Mouse (Mus musculus) cerebellum, postnatal 14 days (tissue): ENCODE results near the gene Raet1e.
"Not testable (repeated sequence)": the region's sequence is repeated elsewhere in the genome, so short reads cannot be mapped to it uniquely, and the experiment has no call there.

Experiments
- DNase-seq, 2 experiments: peaks; one replicate each; pipeline ENCODE4 v3.0.0; 2021; ENCODE audit warnings: mixed read lengths in 2 of 2

Gene Raet1e

DNA sequence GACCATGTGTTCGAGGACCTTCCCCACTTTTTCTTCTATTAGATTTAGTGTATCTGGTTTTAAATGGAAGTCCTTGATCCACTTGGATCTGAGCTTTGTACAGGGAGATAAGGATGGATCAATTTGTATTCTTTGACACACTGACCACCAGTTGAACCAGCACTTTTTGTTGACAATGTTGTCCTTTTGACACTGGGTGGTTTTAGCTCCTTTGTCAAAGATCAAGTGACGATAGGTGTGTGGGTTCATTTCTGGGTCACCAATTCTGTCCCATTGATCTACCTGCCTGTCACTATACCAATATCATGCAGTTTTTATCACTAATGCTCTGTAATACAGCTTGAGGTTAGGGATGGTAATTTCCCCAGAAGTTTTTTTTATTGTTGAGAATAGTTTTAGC, 206.5 kb downstream of the Raet1e start:
- not testable (repeated sequence) for DNase-seq

DNA sequence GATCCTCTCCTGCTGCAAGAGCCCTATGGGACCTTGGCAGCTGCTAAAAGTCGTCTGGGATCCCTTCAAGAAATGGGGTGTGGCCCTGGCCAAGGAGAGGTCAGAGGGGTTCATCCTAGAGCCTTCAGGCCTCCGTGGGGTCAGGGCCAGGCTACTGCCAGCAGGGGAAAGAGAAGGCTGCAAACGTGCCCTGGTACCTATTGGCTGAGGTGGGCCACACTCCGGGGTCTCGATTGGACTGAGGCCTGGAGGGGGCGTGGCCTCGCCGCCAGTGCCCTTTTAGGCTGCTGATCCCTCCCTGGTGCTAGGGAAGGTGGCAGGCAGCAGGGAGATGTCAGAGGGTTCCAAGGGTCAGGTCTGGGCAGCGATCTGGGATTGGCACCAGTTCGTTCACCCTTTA, 222.9 kb downstream of the Raet1e start:
- DNase-seq = not testable (repeated sequence)

DNA sequence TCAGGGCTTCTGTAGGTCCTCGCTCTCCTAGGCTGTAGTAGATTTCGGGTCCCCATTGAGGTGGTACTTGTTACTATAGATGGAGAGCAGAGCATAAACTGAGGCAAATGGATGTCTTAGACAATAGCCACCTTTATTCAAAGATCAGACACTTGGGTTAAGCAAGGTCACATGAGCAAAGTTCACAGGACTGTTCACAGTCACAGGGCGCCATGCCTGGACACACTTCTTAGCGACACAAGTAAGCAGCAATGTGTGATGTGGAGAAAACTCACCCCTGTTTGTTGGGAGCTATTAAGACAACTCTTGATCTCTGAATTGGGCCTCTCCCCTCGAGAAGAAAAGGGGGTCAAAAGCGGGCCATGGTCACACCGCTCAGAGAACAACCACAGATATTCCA, 231.8 kb downstream of the Raet1e start:
- DNase-seq = not testable (repeated sequence)

DNA sequence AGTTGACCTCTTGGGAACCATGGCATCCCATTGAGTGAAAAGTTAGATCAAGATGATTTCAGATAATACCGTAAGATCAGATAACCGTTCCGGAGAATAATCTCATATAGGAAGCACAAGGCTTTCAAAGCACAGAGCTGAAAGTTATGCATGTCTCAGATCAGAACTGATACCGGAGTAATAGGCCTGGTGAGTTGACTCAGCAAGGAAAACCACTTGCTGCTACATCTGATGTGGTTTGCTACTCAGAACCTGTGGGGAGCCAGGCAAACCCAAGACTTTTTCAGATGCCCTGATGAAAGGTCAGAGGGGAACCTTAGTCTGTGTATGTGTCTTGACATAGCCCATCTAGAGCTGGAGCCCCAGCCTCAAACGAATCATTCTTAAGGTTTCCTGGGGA, 233.2 kb downstream of the Raet1e start:
- not testable (repeated sequence) for DNase-seq

DNA sequence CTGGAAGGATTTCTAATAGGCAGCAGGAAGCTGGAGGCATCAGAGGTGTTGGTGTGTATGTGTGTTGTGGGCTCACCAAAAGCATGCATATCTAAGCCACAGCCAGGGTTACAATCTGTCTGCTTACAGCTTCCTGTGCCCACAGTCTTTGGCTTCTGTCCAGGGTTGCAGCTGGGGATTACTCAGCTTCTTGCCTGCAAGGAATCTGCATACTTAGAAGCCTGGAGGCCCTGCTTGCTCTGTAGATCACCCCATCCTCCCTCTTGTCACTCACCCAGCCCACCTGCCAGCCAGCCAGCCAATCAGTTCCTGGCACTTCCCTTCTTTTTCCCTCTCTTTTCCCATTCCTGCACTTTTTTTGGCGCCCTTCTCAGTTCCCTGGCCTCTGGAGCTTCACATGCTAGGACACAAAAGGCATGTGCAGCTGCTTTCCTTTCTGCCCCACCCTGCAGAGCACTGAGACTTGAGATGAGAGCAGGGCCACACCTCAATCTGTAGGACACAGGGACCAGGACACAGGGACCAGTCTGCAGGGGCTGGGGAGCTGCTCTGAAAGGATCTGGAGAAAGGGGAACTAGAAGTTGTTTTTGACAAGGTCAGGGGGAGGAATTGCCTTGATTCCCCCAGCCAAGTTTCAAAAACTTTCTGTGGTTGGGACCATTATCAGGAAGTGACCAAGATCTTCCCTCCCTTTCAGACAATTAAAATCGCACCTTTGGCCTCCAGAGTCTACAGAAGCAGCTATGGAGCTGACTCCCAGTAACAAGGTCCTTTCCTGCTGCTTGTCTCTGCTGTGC, 234.9 kb downstream of the Raet1e start:
- not testable (repeated sequence) for DNase-seq

DNA sequence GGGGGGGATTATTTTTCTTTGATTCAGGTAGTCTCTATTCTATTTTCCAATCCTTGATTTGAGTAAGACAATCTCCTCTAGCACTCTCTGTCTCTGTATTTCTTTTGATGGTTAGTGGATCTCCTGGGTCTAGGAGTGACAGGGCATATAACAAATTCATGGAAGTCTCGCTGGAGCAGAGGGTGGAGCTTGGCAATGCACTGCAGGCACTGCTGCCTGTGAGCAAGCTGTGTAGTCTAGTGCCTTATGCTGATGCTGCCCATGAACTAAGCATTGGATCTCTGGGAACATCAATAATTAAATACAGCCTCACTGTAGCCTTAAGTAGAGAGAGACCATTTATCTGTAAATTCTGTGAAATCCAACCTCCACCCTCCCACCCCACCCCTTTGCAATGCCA, 238.3 kb downstream of the Raet1e start:
- not testable (repeated sequence) for DNase-seq

DNA sequence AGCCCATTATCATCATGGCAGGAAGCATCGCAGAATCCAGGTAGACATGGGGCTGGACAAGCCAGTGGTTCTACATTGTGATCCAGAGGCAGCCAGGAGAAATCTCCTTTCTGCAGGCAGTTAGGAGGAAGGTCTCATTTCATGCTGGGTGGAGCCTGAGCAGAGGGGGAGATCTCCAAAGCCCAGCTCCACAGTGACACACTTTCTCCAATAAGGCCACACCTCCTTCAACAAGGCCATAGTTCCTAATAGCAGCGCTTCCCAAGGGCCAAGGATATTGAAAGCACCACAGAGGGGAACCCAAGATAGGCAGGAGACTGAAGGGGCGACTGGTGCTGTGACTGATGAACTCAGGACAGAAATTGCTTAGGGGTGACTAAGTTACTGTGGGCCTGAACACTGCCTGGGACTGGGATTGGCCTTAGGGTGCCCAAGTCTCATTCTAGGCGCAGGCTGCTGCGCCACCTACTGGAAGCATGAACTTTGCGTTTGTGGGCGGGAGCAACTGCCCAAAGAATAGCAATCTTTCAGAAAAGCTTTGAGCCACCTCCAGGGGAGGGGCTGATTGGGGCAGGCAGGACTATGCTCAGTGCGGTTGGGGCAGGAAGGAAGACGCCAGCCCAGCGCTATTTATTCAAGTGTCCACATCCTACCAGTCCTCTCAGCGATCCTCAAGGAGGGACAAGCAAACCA, 244.0 kb downstream of the Raet1e start:
- DNase-seq = peak; percentile 34 to 51

DNA sequence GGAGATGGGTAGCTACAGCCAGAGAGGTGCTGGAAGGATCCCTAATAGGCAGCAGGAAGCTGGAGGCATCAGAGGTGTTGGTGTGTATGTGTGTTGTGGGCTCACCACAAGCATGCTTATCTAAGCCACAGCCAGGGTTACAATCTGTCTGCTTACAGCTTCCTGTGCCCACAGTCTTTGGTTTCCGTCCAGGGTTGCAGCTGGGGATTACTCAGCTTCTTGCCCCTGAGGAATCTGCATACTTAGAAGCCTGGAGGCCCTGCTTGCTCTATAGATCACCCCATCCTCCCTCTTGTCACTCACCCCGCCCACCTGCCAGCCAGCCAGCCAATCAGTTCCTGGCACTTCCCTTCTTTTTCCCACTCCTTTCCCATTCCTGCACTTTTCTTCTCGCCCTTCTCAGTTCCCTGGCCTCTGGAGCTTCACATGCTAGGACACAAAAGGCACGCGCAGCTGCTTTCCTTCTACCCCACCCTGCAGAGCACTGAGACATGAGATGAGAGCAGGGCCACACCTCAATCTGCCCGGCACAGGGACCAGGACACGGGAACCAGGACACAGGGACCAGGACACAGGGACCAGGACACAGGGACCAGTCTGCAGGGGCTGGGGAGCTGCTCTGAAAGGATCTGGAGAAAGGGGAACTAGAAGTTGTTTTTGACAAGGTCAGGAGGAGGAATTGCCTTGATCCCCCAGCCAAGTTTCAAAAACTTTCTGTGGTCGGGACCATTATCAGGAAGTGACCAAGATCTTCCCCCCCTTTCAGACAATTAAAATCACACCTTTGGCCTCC, 255.5 kb downstream of the Raet1e start:
- DNase-seq = peak; percentile 0 to 5
